Mouse (Mus musculus): Measurements from ENCODE around the gene Bsn. TPM values are rescaled to one million over a fixed set of nuclear protein-coding genes. Genes with fewer than 3 reads are reported as not detected.
"Not testable (repeated sequence)": the region's sequence is repeated elsewhere in the genome, so short reads cannot be mapped to it uniquely, and the experiment has no call there.

The Bsn gene
- total RNA-seq, 1 experiment from 2014 or later = under 0.01 TPM

- ATAC-seq (replicated peaks; ENCODE audit: insufficient number of reproducible peaks, low FRiP score, low TSS enrichment, poor library complexity, severe bottlenecking) = no peak
Measured at GRCm38 (mm10) chr9:108202169-108202568, 12.0 kb upstream of the Bsn start.

GRCm38 (mm10) chr9:108201160-108201559 is 11.0 kb upstream of the Bsn start:
- peak; percentile 97 for ATAC-seq (replicated peaks; ENCODE audit: insufficient number of reproducible peaks, low FRiP score, low TSS enrichment, poor library complexity, severe bottlenecking)

DNA sequence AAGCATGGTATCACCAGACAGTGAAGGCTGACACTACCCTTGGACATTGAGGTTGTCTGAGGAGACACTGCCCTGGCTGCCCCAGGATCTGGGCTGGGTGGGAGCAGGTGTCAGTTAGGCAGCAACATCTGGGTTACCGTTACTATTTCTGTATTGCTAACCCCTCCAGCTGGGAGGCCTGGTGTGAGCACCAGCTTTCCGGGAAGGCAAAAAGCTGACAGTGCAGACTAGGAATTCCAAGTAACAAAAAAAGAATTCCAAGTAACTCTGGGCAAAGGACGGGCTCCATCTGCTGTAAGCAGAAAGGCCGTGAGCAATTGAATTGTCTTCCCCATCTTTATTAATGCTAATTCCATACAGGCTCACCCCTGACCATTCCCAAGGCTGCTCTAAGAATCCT is 8.4 kb upstream of the Bsn start:
- no peak for ATAC-seq (replicated peaks; ENCODE audit: insufficient number of reproducible peaks, low FRiP score, low TSS enrichment, poor library complexity, severe bottlenecking)

- no peak for ATAC-seq (replicated peaks; ENCODE audit: insufficient number of reproducible peaks, low FRiP score, low TSS enrichment, poor library complexity, severe bottlenecking)
Measured at GRCm38 (mm10) chr9:108196920-108197677, 6.9 kb upstream of the Bsn start.

DNA sequence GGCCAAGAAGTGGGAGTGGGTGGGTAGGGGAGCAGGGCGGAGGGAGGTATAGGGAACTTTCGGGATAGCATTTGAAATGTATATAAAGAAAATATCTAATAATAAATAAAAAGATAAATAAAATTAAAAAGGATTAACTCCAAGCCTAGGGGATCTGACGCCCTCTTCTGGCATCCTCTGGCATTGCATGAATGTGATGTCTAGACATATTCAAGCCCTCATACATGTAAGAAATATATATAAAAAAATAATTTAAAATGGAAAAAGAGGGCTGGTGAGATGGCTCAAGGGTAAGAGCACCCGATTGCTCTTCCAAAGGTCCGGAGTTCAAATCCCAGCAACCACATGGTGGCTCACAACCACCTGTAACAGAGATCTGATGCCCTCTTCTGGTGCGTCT is 6.0 kb upstream of the Bsn start:
- ATAC-seq (replicated peaks; ENCODE audit: insufficient number of reproducible peaks, low FRiP score, low TSS enrichment, poor library complexity, severe bottlenecking) = not testable (repeated sequence)

DNA sequence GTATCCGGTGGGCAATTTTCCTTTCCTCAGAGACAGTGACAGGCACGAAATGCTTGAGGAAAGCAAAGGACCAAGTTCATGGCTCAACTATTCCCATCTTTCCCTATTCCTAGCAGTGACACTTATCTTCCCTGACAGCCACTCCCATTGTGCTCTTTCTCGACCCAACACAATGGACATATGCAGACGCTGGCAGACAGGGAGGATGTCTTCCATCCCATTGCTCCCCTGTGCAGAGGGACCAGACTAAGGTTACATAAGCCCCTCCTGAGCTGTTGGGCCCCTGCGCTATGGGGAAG is 747 bp downstream of the Bsn start:
- ATAC-seq (replicated peaks; ENCODE audit: insufficient number of reproducible peaks, low FRiP score, low TSS enrichment, poor library complexity, severe bottlenecking) = no peak; the same call in 1 of the 2 replicates

DNA sequence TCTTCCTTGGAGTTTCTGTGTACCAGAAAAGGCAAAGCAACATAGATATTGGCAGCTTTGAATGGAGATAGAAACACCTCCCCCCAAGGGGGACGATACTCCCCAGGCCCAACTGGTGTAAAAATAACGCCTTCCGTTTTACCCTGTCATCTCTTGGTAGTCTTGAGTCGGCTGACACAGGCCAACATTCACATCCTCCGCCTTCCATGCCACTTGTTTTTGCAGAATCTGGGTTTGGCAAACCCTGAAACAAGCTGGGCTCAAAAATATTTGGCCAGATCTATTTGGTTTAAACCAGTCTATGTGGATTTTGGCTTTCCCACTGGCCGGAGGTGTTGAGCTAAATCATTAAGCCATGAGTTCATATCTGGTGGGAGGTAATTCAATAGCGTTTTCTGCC is 1.2 kb downstream of the Bsn start:
- ATAC-seq (replicated peaks; ENCODE audit: insufficient number of reproducible peaks, low FRiP score, low TSS enrichment, poor library complexity, severe bottlenecking) = no peak

DNA sequence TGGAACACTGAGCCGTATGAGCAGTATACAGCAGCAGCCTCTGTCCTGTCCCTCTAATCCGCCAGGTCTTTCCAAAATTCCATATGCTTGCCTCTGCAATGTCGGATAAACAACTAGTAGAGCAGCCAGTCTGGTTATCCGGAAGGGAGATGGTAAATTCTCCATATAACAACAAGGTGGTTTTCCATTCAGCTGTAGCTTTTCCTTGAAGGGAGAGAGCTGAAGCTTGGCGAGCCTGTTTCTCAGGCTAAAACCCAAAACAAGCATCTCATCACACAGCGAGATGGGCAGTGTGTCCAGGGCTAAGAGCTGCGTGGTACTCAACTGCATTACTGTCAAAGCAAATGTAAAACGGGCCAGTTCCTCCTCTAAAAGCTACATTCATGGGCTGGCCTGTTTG is 1.7 kb downstream of the Bsn start:
- no peak for ATAC-seq (replicated peaks; ENCODE audit: insufficient number of reproducible peaks, low FRiP score, low TSS enrichment, poor library complexity, severe bottlenecking)

DNA sequence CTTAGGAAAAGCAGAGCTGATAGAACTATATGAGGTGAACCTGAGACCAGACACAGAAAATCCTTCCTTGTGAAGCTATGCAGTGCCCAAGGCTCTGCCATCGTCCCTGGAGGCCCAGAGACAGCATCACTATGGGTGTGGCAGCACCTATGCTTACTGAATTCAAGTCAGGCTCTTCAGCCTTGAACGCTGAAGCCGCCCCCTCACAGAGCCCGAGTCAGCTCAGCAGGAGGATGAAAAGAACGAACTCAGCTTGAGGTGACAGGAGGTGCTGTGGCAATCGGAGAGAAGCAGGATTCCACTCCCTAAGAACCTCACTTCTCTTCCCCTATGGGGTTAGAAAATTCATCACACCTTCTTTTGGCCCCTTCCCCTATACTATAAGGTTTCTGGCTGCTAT is 2.6 kb downstream of the Bsn start:
- no peak for ATAC-seq (replicated peaks; ENCODE audit: insufficient number of reproducible peaks, low FRiP score, low TSS enrichment, poor library complexity, severe bottlenecking)

GRCm38 (mm10) chr9:108185786-108186185 is 4.4 kb downstream of the Bsn start:
- ATAC-seq (replicated peaks; ENCODE audit: insufficient number of reproducible peaks, low FRiP score, low TSS enrichment, poor library complexity, severe bottlenecking) = no peak

GRCm38 (mm10) chr9:108183531-108183994 is 6.6 kb downstream of the Bsn start:
- no peak for ATAC-seq (replicated peaks; ENCODE audit: insufficient number of reproducible peaks, low FRiP score, low TSS enrichment, poor library complexity, severe bottlenecking)

GRCm38 (mm10) chr9:108182806-108183506 is 7.2 kb downstream of the Bsn start:
- ATAC-seq (replicated peaks; ENCODE audit: insufficient number of reproducible peaks, low FRiP score, low TSS enrichment, poor library complexity, severe bottlenecking) = no peak

DNA sequence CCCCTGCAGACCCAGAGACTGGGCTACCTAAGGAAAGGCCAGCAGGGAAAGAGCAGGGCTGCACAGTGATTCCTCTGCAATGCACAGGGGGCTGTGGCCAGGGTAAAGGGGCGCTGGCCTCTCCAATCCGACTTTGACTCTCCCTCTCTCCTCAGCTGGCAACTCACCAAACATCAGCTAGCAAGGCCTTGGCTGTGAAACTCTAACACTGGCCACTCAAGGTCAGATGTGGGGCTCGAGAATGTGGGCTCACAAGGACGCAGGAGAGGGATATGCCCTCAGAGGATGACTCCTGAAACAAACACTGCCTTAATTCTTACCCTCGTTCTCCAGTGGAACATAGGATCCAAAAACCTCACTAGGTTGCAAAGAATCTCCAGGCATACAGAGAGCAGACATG is 11.8 kb downstream of the Bsn start:
- no peak for ATAC-seq (replicated peaks; ENCODE audit: insufficient number of reproducible peaks, low FRiP score, low TSS enrichment, poor library complexity, severe bottlenecking)

DNA sequence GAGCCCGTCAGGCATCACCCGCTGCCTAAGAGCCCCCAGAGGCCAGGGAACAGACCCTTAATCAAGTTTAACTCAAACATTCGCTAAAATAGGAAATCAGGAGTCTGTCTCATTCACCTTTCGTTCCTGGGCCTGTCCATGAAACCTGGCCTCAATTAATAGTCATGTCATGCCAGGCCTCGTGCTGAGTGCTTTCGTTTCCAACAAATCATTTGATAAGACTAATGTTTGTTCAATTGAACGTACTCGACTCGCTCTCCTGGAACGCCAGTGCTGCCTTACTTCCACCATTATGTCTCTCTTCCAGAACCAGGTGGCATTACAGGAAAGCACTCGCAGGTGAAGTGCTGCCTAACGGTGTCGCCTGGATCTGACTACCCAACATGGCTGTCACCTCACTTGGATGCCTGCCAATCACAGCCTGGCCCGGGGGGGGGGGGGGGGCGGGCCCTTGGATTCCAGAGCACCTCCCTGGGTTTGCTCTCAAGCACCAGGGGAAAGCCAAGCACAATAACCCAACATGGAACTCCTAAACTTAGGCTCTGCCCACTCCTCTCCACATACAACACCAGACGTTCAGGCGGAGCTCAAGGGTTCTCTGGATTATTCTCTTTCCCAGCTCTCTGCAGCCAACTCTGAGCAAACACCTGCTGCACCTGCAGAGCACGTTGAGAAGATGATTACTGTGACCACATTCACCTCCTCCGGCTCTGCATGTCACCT is 14.9 kb downstream of the Bsn start:
- no peak for ATAC-seq (replicated peaks; ENCODE audit: insufficient number of reproducible peaks, low FRiP score, low TSS enrichment, poor library complexity, severe bottlenecking)

- no peak for ATAC-seq (replicated peaks; ENCODE audit: insufficient number of reproducible peaks, low FRiP score, low TSS enrichment, poor library complexity, severe bottlenecking)
Measured at GRCm38 (mm10) chr9:108172777-108173350, 17.3 kb downstream of the Bsn start.

GRCm38 (mm10) chr9:108169751-108170150 is 20.4 kb downstream of the Bsn start:
- no peak for ATAC-seq (replicated peaks; ENCODE audit: insufficient number of reproducible peaks, low FRiP score, low TSS enrichment, poor library complexity, severe bottlenecking)

DNA sequence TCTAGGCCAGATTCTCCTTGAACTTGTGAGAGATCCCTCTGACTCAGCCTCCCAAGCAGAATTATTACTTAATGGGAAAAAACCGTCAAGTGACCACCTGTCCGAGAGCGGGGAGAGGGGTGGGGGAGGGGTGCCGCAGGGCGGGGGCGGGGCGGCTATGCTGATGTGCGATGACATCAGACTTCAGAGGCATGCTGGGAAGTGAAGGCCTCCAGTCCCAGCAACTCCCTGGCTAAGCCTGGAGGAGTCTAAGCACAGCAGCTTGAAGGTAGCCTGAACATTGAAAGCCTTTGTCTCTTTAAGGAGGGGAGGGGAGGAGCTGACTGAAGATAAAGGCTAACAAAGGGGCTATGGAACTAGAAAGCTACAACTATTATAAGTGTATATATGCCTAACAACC is 25.0 kb downstream of the Bsn start:
- ATAC-seq (replicated peaks; ENCODE audit: insufficient number of reproducible peaks, low FRiP score, low TSS enrichment, poor library complexity, severe bottlenecking) = no peak

- ATAC-seq (replicated peaks; ENCODE audit: insufficient number of reproducible peaks, low FRiP score, low TSS enrichment, poor library complexity, severe bottlenecking) = no peak
Measured at GRCm38 (mm10) chr9:108163646-108164284, 26.4 kb downstream of the Bsn start.

- ATAC-seq (replicated peaks; ENCODE audit: insufficient number of reproducible peaks, low FRiP score, low TSS enrichment, poor library complexity, severe bottlenecking) = no peak
Measured at GRCm38 (mm10) chr9:108157891-108158290, 32.3 kb downstream of the Bsn start.
